8 mouse cellular contexts compared by ENCODE assay signal in the genomic region with DNA sequence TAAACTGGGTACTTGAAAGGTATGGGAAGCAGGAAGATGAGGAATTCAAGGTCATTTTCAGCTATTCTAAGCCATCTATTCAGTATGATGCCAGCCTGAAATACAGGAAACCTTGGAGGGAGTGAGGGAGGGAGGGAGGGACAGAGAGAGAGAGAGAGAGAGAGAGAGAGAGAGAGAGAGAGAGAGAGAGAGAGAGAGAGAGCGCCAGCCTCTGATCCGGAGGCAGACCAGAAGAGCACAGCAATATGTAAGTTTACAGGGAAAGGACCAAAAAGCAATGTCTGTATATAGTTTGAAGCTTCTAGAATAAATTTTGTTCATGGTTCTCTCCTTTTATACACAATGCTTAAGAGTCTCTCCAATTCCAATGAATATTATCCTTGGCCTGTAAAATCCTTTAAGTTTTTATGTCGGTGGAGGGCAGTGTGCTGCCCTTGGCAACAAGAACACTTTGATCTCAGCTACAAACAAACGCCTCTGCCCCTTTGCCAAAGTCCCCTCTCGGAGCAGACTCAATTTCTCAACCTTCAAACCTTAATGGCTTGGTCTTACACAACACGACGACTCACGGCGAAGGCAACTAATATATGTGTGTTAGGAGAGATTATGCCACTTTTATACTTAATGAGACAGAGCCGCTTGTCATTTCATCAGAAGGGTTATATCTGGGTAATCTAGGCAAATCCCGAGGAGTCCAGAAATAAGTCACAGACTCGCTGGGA. TPM values are rescaled to one million over a fixed set of nuclear protein-coding genes. Genes with fewer than 3 reads are reported as not detected.
DNase-seq lines count a peak whose midpoint lies in the region; ATAC-seq lines count a peak whose summit lies in the region.

No protein-coding gene starts in this region.

- H3K27me3 ChIP-seq in heart, embryonic 11.5 days (ENCODE audit: control insufficient read depth, insufficient read depth, low read length): no peaks in the 10 kb centered on the region
- no peaks in the 10 kb centered on the region for H3K27me3 ChIP-seq in forebrain, embryonic 16.5 days (replicated peaks; ENCODE audit: control insufficient read depth, insufficient read depth, low read length)
- no peaks in the 10 kb centered on the region for H3K27me3 ChIP-seq in kidney, embryonic 15.5 days
- no peaks in the 10 kb centered on the region for H3K27me3 ChIP-seq in midbrain, embryonic 12.5 days

- no peak overlapping the region for H3K27ac ChIP-seq in heart, embryonic 11.5 days (ENCODE audit: low read depth, low read length)
- no peak overlapping the region for H3K27ac ChIP-seq in forebrain, embryonic 16.5 days (ENCODE audit: low read length)
- peak overlapping the region; percentile 89; the same call in 1 of the 2 replicates for H3K27ac ChIP-seq in kidney, embryonic 15.5 days
- no peak overlapping the region for H3K27ac ChIP-seq in midbrain, embryonic 12.5 days (replicated peaks)

- no peaks in the 10 kb centered on the region for H3K9me3 ChIP-seq in heart, embryonic 11.5 days (replicated peaks; ENCODE audit: control insufficient read depth, low read length)
- H3K9me3 ChIP-seq in forebrain, embryonic 16.5 days (ENCODE audit: control insufficient read depth, low read length): no peaks in the 10 kb centered on the region
- H3K9me3 ChIP-seq in kidney, embryonic 15.5 days (replicated peaks): no peaks in the 10 kb centered on the region
- H3K9me3 ChIP-seq in midbrain, embryonic 12.5 days: no peaks in the 10 kb centered on the region

- WGBS in heart, embryonic 11.5 days (ENCODE audit: insufficient replicate concordance): 26% methylated on average over 12 of the region's 12 CpGs
- 22% methylated on average over 12 of the region's 12 CpGs for WGBS in forebrain, embryonic 16.5 days
- 38% methylated on average over 12 of the region's 12 CpGs for WGBS in kidney, embryonic 15.5 days
- 32% methylated on average over 12 of the region's 12 CpGs for WGBS in midbrain, embryonic 12.5 days

- DNase-seq in heart, adult 9 months (ENCODE audit: low spot score in 2 of 2): no peak
- DNase-seq in NIH3T3 (ENCODE audit: low read depth): peak; percentile 26
- no peak for DNase-seq in B cell, adult 2 months
- no peak for DNase-seq in gastrocnemius, postnatal 25 days

- peak overlapping the region; percentile 61 for H3K4me3 ChIP-seq in heart, embryonic 11.5 days (ENCODE audit: low read depth, low read length)
- peak overlapping the region; percentile 56 for H3K4me3 ChIP-seq in forebrain, embryonic 16.5 days (replicated peaks; ENCODE audit: low read length)
- H3K4me3 ChIP-seq in kidney, embryonic 15.5 days (replicated peaks): peak overlapping the region; percentile 56
- H3K4me3 ChIP-seq in midbrain, embryonic 12.5 days: peak overlapping the region; percentile 53

- H3K4me1 ChIP-seq in heart, embryonic 11.5 days (ENCODE audit: control insufficient read depth, insufficient read depth, low read length): no peaks in the 10 kb centered on the region
- no peaks in the 10 kb centered on the region for H3K4me1 ChIP-seq in forebrain, embryonic 16.5 days (replicated peaks; ENCODE audit: control insufficient read depth, insufficient read depth, low read length)
- no peaks in the 10 kb centered on the region for H3K4me1 ChIP-seq in kidney, embryonic 15.5 days
- H3K4me1 ChIP-seq in midbrain, embryonic 12.5 days: no peaks in the 10 kb centered on the region

- peak overlapping the region; percentile 59 for H3K4me2 ChIP-seq in heart, embryonic 11.5 days
- peak overlapping the region; percentile 61 for H3K4me2 ChIP-seq in forebrain, embryonic 16.5 days (ENCODE audit: low read length)
- peak overlapping the region; percentile 58 for H3K4me2 ChIP-seq in kidney, embryonic 15.5 days
- H3K4me2 ChIP-seq in midbrain, embryonic 12.5 days (replicated peaks): peak overlapping the region; percentile 56

- H3K9ac ChIP-seq in heart, embryonic 11.5 days (ENCODE audit: low read depth, low read length): peak overlapping the region; percentile 75
- peak overlapping the region; percentile 58 for H3K9ac ChIP-seq in forebrain, embryonic 16.5 days (replicated peaks; ENCODE audit: low read depth, low read length)
- H3K9ac ChIP-seq in kidney, embryonic 15.5 days: peak overlapping the region; percentile 53
- peak overlapping the region; percentile 46 for H3K9ac ChIP-seq in midbrain, embryonic 12.5 days (replicated peaks)

- no peak for ATAC-seq in heart, embryonic 11.5 days (replicated peaks; ENCODE audit: insufficient number of reproducible peaks, low FRiP score, low TSS enrichment)
- peak; percentile 15 for ATAC-seq in forebrain, embryonic 16.5 days
- 0 out of 2 replicates have a peak, but pooled peaks have one; percentile 40 for ATAC-seq in kidney, embryonic 15.5 days (replicated peaks; ENCODE audit: low FRiP score)
- ATAC-seq in midbrain, embryonic 12.5 days (ENCODE audit: low FRiP score, low read depth): no peak

- no peaks in the 10 kb centered on the region for H3K36me3 ChIP-seq in heart, embryonic 11.5 days (ENCODE audit: control insufficient read depth, insufficient read depth, low read length)
- H3K36me3 ChIP-seq in forebrain, embryonic 16.5 days (ENCODE audit: control insufficient read depth, insufficient read depth): no peaks in the 10 kb centered on the region
- peaks cover 6% of the 10 kb centered on the region; the same call in 1 of the 2 replicates for H3K36me3 ChIP-seq in kidney, embryonic 15.5 days
- no peaks in the 10 kb centered on the region for H3K36me3 ChIP-seq in midbrain, embryonic 12.5 days

RNA-seq across cellular contexts. Expression of gene Timm8a1, which starts 1.1 kb away (rescaled TPM):
- 79.3 and 82.1 TPM in 2 replicates for polyA plus RNA-seq in heart, embryonic 11.5 days (2014; fragmentation: Nextera tagmentation; extraction: Ambion mirVana)
- polyA plus RNA-seq in forebrain, embryonic 16.5 days (2015; fragmentation: Nextera tagmentation; extraction: Ambion mirVana): 45.9 and 46.2 TPM in 2 replicates
- polyA plus RNA-seq in kidney, embryonic 15.5 days (2015; fragmentation: Nextera tagmentation; extraction: Ambion mirVana): 85.7 and 94.1 TPM in 2 replicates
- polyA plus RNA-seq in midbrain, embryonic 12.5 days (2016; fragmentation: Nextera tagmentation; extraction: Ambion mirVana): 49.5 and 50.3 TPM in 2 replicates
- total RNA-seq in gastrocnemius, postnatal 25 days (2021): 10 to 100 TPM; 15.9 to 16.2 TPM

RNA-seq across cellular contexts. Expression of gene Btk, which starts 42.8 kb away (rescaled TPM):
- 1.4 and 2.1 TPM in 2 replicates for polyA plus RNA-seq in heart, embryonic 11.5 days (2014; fragmentation: Nextera tagmentation; extraction: Ambion mirVana)
- 0.25 and 0.78 TPM in 2 replicates for polyA plus RNA-seq in forebrain, embryonic 16.5 days (2015; fragmentation: Nextera tagmentation; extraction: Ambion mirVana)
- 1.1 TPM in 2 replicates for polyA plus RNA-seq in kidney, embryonic 15.5 days (2015; fragmentation: Nextera tagmentation; extraction: Ambion mirVana)
- polyA plus RNA-seq in midbrain, embryonic 12.5 days (2016; fragmentation: Nextera tagmentation; extraction: Ambion mirVana): 1.1 and 1.2 TPM in 2 replicates
- under 1 TPM; 0.59 to 0.67 TPM for total RNA-seq in gastrocnemius, postnatal 25 days (2021)

RNA-seq across cellular contexts. Expression of gene Rpl36a, which starts 44.9 kb away (rescaled TPM):
- 303 TPM in 2 replicates for polyA plus RNA-seq in heart, embryonic 11.5 days (2014; fragmentation: Nextera tagmentation; extraction: Ambion mirVana)
- 178 and 190 TPM in 2 replicates for polyA plus RNA-seq in forebrain, embryonic 16.5 days (2015; fragmentation: Nextera tagmentation; extraction: Ambion mirVana)
- polyA plus RNA-seq in kidney, embryonic 15.5 days (2015; fragmentation: Nextera tagmentation; extraction: Ambion mirVana): 426 and 524 TPM in 2 replicates
- polyA plus RNA-seq in midbrain, embryonic 12.5 days (2016; fragmentation: Nextera tagmentation; extraction: Ambion mirVana): 229 and 268 TPM in 2 replicates
- 100 to 1,000 TPM in 1 of 2 experiments, 10 to 100 TPM in 1; 87.8 to 120 TPM for total RNA-seq in gastrocnemius, postnatal 25 days (2021)

Comparison
In these comparisons a context has a peak if more than half of its experiments do, and no peak if none do; other contexts are left out.
1. ATAC-seq: peak in forebrain, embryonic 16.5 days (single experiment) and kidney, embryonic 15.5 days (single experiment); none in heart, embryonic 11.5 days (single experiment) and midbrain, embryonic 12.5 days (single experiment).
2. Peak in every context shown above with its lines, with median percentiles within 50 percentile points of each other: H3K4me2 ChIP-seq, H3K4me3 ChIP-seq and H3K9ac ChIP-seq.